9 mouse cellular contexts compared by ENCODE assay signal in the genomic region with DNA sequence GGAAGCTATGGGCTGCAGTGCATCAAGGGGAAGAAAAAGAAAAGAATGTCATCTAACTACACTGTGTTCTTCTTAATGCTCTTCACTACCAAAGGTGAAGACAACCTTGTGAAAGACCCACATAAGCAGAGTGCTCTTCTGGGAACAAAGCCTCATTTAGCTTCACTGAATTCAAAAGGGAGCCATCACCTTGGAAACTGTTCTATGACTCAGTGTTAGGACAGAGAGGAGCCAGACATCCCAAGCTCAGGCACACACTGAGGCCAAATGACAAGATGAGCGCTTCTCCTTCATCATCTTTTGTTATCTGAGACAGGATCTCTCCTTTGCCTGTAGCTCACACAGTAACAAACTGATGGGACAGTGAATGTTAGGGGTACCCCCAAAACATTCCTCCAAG. TPM values are rescaled to one million over a fixed set of nuclear protein-coding genes. Genes with fewer than 3 reads are reported as not detected.
"Had no signal": no experiment of that assay in that cellular context is flagged by ENCODE, and none has a peak within 500 bp of the region (broad histone marks: within the 10 kb centered on the region; RNA-seq: fewer than 3 reads in every experiment).

No protein-coding gene starts in this region.

- ATAC-seq: liver, postnatal 0 days; midbrain, embryonic 13.5 days had no signal

- DNase-seq: kidney, adult 18-20 months; kidney, postnatal 10 days; kidney, postnatal 4 days; liver; liver, embryonic 13.5 days; liver, postnatal 0 days; thymus, postnatal 4 days had no signal

RNA-seq across cellular contexts. Expression of a gene that starts 45.6 kb away (rescaled TPM):
- total RNA-seq: megakaryocyte-erythroid progenitor cell, adult 5-6 weeks had no signal
